Mouse (Mus musculus) heart, postnatal 0 days (tissue): ENCODE data around the gene Mylk. TPM values are rescaled to one million over a fixed set of nuclear protein-coding genes. Genes with fewer than 3 reads are reported as not detected.

Experiments
- ATAC-seq: fragments of 200-750 bp; cut with Nextera tagmentation; 2 replicates; pipeline ENCODE4 v1.8.0; 2017; ENCODE audit warnings: low read depth, moderate number of reproducible peaks, moderate library complexity; ENCODE audit not compliant: insufficient read depth
- DNase-seq: peaks from one replicate; pipeline ENCODE4 v3.0.0-alpha.2; 2016; ENCODE audit warnings: low spot score
- H3K27ac ChIP-seq: fragments of 300-500 bp; sonication (generic); 2 replicates; pipeline ENCODE4 v1.5.1; 2014; ENCODE audit warnings: low read depth, mild to moderate bottlenecking
- H3K27me3 ChIP-seq: fragments of 300-500 bp; sonication (generic); 2 replicates; pipeline ENCODE4 v1.6.1; 2014; ENCODE audit warnings: low read length, mixed read lengths; ENCODE audit not compliant: control insufficient read depth, insufficient read depth
- H3K36me3 ChIP-seq: fragments of 300-500 bp; sonication (generic); replicated peaks from 2 replicates; pipeline ENCODE4 v1.6.1; 2014; ENCODE audit warnings: low read length, mixed read lengths; ENCODE audit not compliant: control insufficient read depth, insufficient read depth
- H3K4me1 ChIP-seq: fragments of 300-500 bp; sonication (generic); 2 replicates; pipeline ENCODE4 v1.6.1; 2014; ENCODE audit warnings: antibody characterized with exemption; ENCODE audit not compliant: control insufficient read depth, insufficient read depth
- H3K4me2 ChIP-seq: fragments of 300-500 bp; sonication (generic); 2 replicates; pipeline ENCODE4 v1.6.1; 2014; ENCODE audit warnings: low read depth, mild to moderate bottlenecking, low read length, moderate library complexity
- H3K4me3 ChIP-seq: fragments of 300-500 bp; sonication (generic); 2 replicates; pipeline ENCODE4 v1.5.1; 2014; ENCODE audit warnings: low read depth, low read length
- H3K9ac ChIP-seq: fragments of 300-500 bp; sonication (generic); replicated peaks from 2 replicates; pipeline ENCODE4 v1.6.1; 2014; ENCODE audit warnings: low read depth, low read length, mixed read lengths
- H3K9me3 ChIP-seq: fragments of 300-500 bp; sonication (generic); replicated peaks from 2 replicates; pipeline ENCODE4 v1.6.1; 2016; ENCODE audit warnings: low read length; ENCODE audit not compliant: control insufficient read depth
- CTCF ChIP-seq: IDR thresholded peaks from 2 replicates; pipeline ENCODE4 v1.5.1; 2016; ENCODE audit warnings: antibody characterized with exemption, control low read depth, low read depth
- EP300 ChIP-seq: IDR thresholded peaks from 2 replicates; pipeline ENCODE4 v1.6.1; 2016; ENCODE audit warnings: antibody characterized with exemption, low read depth
- WGBS: fragments of 180-500 bp; shearing (Covaris S2); extraction: QIAGEN DNeasy Blood & Tissue Kit; methylation state at CpG from one replicate; pipeline ENCODE4 v1.1.7; 2014; 5-methylcytosine and 5-hydroxymethylcytosine counted together
- polyA plus RNA-seq: library from polyadenylated mRNA; unstranded; fragments of >200 nt; fragmentation: Nextera tagmentation; extraction: Ambion mirVana; gene quantifications from 2 replicates; pipeline ENCODE4 v1.2.1, GENCODE M21; 2015
- total RNA-seq: library from RNA; depleted of rRNA; stranded (reverse); fragments of >200 nt; gene quantifications from 2 replicates; pipeline ENCODE4 v1.2.3, GENCODE M21; 2014; ENCODE audit warnings: low replicate concordance; rRNA removed

The Mylk gene
- total and polyA plus RNA-seq, 2 experiments from 2014 or later: 6.2 to 148 TPM

- H3K4me2 ChIP-seq: no peak overlapping the region
- DNase-seq: no peak
- no peak overlapping the region for H3K9ac ChIP-seq
- no peaks in the 10 kb centered on the region for H3K27me3 ChIP-seq
- H3K36me3 ChIP-seq: no peaks in the 10 kb centered on the region; the same call in 1 of the 2 replicates
- H3K9me3 ChIP-seq: no peaks in the 10 kb centered on the region
- ATAC-seq: no peak
- no peak for TF ChIP-seq EP300
- no peak for TF ChIP-seq CTCF
- no peak overlapping the region for H3K4me3 ChIP-seq
- peaks cover 6% of the 10 kb centered on the region; the same call in 1 of the 2 replicates for H3K4me1 ChIP-seq
- WGBS: 74% methylated on average over 5 of the region's 5 CpGs
- H3K27ac ChIP-seq: no peak overlapping the region
These were observed 306.1 kb downstream of the Mylk start for GRCm38 (mm10) chr16:35051066-35051465.

Other genes starting within 250 kb of the Mylk start
- gene Kalrn, start 171.7 kb upstream of the Mylk start, total RNA-seq: 44.5 and 48.9 TPM in 2 replicates
- 19.4 and 20.0 TPM in 2 replicates for gene Kalrn, start 171.7 kb upstream of the Mylk start, polyA plus RNA-seq
- 14.0 TPM in 1 of 2 replicates, not detected in the other for gene Ropn1, start 95.3 kb upstream of the Mylk start, total RNA-seq
- gene Ropn1, start 95.3 kb upstream of the Mylk start, polyA plus RNA-seq: 1.7 and 2.0 TPM in 2 replicates
- 3.7 and 7.3 TPM in 2 replicates for gene Ccdc14, start 54.6 kb upstream of the Mylk start, total RNA-seq
- gene Ccdc14, start 54.6 kb upstream of the Mylk start, polyA plus RNA-seq: 2.6 and 2.8 TPM in 2 replicates